Mouse (Mus musculus): ENCODE results near the gene Nxn. TPM values are rescaled to one million over a fixed set of nuclear protein-coding genes. Genes with fewer than 3 reads are reported as not detected.

Nxn gene
- total and polyA plus RNA-seq, 3 experiments, result 4.4 to 5.0 (median 4.8) TPM

DNA sequence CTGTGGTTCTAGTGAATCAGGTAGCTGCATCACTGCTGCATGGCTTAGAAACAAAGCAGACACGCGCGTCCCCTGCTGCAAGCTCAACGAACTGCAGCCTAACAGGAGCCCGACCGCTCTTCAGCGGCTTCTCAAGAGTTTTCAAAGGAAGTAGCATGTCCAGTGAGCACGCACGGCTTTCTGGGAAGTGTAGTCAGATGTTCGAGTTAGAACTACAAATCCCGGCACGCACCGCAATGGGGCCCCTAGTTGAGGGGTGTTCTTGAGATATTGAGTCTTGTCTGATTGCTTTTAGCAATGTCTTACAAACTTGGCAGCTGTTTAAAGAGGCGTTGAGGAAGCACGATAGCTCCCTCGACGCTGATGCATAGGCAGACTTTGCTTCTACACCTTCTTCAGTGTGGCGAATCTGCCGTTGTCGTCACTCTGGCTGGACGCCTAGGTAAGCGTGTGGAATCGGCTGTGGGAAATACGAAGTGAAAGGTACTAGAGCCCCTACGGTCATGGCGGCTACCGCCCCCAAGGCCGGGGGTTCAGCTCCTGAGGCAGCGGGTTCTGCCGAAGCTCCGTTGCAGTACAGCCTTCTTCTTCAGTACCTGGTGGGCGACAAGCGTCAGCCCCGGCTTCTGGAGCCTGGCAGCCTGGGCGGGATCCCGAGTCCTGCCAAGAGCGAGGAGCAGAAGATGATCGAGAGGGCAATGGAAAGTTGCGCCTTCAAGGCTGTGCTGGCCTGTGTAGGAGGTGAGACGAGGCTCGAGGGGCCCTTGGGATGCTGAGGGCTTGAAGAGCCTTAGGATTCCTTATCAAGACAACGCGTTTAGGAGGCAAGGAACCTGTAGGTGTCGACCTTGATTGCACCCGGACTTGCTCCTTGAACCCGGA, 8.0 kb upstream of the Nxn start, which contains the start of gene Timm22:
TSS of gene Timm22 (plus strand) at position 251 of the 882 bp plus-strand sequence.
- H3K27me3 ChIP-seq (ENCODE audit: insufficient read depth, low read length), result peaks cover 11% of the 10 kb centered on the region; the same call in 1 of the 2 replicates
- peaks cover 27% of the 10 kb centered on the region for H3K4me1 ChIP-seq (ENCODE audit: insufficient read depth, low read depth, low read length)
- TF ChIP-seq TAL1 (conservative IDR thresholded peaks at IDR 0.05; ENCODE audit: low read depth, low read length) (no peak), CTCF (IDR thresholded peaks at IDR 0.05; ENCODE audit: low read depth, low read length) (peak; percentile 97), GATA1 (IDR thresholded peaks at IDR 0.05; ENCODE audit: borderline replicate concordance, low read length) (no peak), GATA2 (IDR thresholded peaks at IDR 0.05; ENCODE audit: borderline replicate concordance, low read depth, low read length) (no peak), POLR2AphosphoS5 (IDR thresholded peaks at IDR 0.05; ENCODE audit: insufficient replicate concordance, low read depth, low read length) (no peak)
- no peaks in the 10 kb centered on the region for H3K9me3 ChIP-seq (replicated peaks)
- ATAC-seq (ENCODE audit: extremely low read depth, insufficient number of reproducible peaks, low FRiP score, poor library complexity, severe bottlenecking) (peak; percentile 95), DNase-seq (ENCODE audit: low spot score) (peak; percentile 87)
- H3K36me3 ChIP-seq (replicated peaks), result peaks cover 29% of the 10 kb centered on the region
- H3K4me3 ChIP-seq (ENCODE audit: low read depth, low read length), result peak within 1 kb of the TSS; percentile 88

DNA sequence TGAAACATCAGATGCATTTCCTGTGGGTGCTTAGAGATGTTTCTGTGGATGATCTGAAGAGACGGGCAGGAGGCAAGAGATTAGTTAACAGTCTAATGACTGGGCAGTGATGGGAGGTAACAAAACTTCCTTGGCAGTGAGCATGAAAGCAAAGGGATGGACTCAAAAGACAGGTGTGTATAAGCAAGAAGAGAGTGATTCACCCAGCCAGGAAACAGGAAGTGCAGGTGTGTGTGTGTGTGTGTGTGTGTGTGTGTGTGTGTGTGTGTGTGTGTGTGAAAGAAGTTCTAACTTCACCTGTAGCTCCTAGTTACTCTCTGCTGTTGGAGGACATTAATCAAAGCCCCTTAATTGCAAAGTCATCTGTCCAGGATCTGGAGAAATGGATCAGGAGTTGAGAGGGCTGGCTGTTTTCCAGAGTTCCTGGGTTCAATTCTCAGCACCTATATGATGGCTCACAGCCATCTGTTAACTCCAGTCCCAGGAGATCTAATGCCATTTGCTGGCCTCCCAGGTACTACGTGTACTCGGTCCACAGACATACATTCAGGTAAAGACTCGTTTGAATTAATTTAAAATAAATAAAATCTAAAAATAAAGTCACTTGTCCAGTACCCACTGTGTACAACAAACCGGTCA, 6.8 kb upstream of the Nxn start:
- H3K4me1 ChIP-seq (ENCODE audit: insufficient read depth, low read depth, low read length), result peaks cover 29% of the 10 kb centered on the region
- TF ChIP-seq POLR2AphosphoS5 (IDR thresholded peaks at IDR 0.05; ENCODE audit: insufficient replicate concordance, low read depth, low read length), result no peak
- TF ChIP-seq GATA1 (IDR thresholded peaks at IDR 0.05; ENCODE audit: borderline replicate concordance, low read length), result no peak
- no peak for TF ChIP-seq TAL1 (conservative IDR thresholded peaks at IDR 0.05; ENCODE audit: low read depth, low read length)
- no peak for TF ChIP-seq CTCF (IDR thresholded peaks at IDR 0.05; ENCODE audit: low read depth, low read length)
- TF ChIP-seq GATA2 (IDR thresholded peaks at IDR 0.05; ENCODE audit: borderline replicate concordance, low read depth, low read length), result no peak
- H3K4me3 ChIP-seq (ENCODE audit: low read depth, low read length), result no peak overlapping the region
- H3K9me3 ChIP-seq (replicated peaks), result no peaks in the 10 kb centered on the region
- H3K36me3 ChIP-seq (replicated peaks), result peaks cover 19% of the 10 kb centered on the region
- DNase-seq (ENCODE audit: low spot score), result no peak
- no peak for ATAC-seq (ENCODE audit: extremely low read depth, insufficient number of reproducible peaks, low FRiP score, poor library complexity, severe bottlenecking)
- H3K27me3 ChIP-seq (ENCODE audit: insufficient read depth, low read length), result peaks cover 16% of the 10 kb centered on the region

GRCm38 (mm10) chr11:76405113-76405512, 6.2 kb upstream of the Nxn start:
- ATAC-seq (ENCODE audit: extremely low read depth, insufficient number of reproducible peaks, low FRiP score, poor library complexity, severe bottlenecking) (no peak), DNase-seq (ENCODE audit: low spot score) (no peak)
- peaks cover 33% of the 10 kb centered on the region for H3K4me1 ChIP-seq (ENCODE audit: insufficient read depth, low read depth, low read length)
- H3K9me3 ChIP-seq (replicated peaks), result no peaks in the 10 kb centered on the region
- no peak overlapping the region for H3K4me3 ChIP-seq (ENCODE audit: low read depth, low read length)
- TF ChIP-seq POLR2AphosphoS5 (IDR thresholded peaks at IDR 0.05; ENCODE audit: insufficient replicate concordance, low read depth, low read length) (no peak), TAL1 (conservative IDR thresholded peaks at IDR 0.05; ENCODE audit: low read depth, low read length) (no peak), CTCF (IDR thresholded peaks at IDR 0.05; ENCODE audit: low read depth, low read length) (no peak), GATA2 (IDR thresholded peaks at IDR 0.05; ENCODE audit: borderline replicate concordance, low read depth, low read length) (no peak), GATA1 (IDR thresholded peaks at IDR 0.05; ENCODE audit: borderline replicate concordance, low read length) (no peak)
- H3K36me3 ChIP-seq (replicated peaks), result peaks cover 17% of the 10 kb centered on the region
- peaks cover 19% of the 10 kb centered on the region for H3K27me3 ChIP-seq (ENCODE audit: insufficient read depth, low read length)

DNA sequence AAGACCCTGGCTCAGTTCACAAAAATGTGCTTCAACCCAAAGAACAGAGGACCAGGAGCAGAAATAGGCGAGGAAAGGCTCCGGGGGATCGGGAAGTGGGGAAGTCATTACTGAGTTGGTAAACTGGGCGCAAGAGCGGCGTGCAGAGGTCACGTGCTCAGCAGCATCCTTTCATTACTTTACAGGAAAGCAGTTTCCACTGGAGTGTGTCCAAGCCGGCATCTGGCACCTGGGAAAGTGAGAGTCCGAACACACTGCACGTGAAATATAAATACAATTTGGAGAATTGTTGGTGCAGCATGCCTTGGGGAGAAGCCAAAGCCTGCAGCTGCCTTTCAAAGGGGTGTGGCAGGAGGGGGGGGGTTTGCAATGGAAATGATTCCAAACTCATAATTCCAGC, 2.5 kb upstream of the Nxn start:
- H3K9me3 ChIP-seq (replicated peaks), result no peaks in the 10 kb centered on the region
- H3K27me3 ChIP-seq (ENCODE audit: insufficient read depth, low read length), result peaks cover 26% of the 10 kb centered on the region
- no peak for TF ChIP-seq TAL1 (conservative IDR thresholded peaks at IDR 0.05; ENCODE audit: low read depth, low read length)
- no peak for TF ChIP-seq CTCF (IDR thresholded peaks at IDR 0.05; ENCODE audit: low read depth, low read length)
- no peak for TF ChIP-seq GATA1 (IDR thresholded peaks at IDR 0.05; ENCODE audit: borderline replicate concordance, low read length)
- TF ChIP-seq POLR2AphosphoS5 (IDR thresholded peaks at IDR 0.05; ENCODE audit: insufficient replicate concordance, low read depth, low read length), result no peak
- peaks cover 39% of the 10 kb centered on the region for H3K4me1 ChIP-seq (ENCODE audit: insufficient read depth, low read depth, low read length)
- no peak overlapping the region for H3K4me3 ChIP-seq (ENCODE audit: low read depth, low read length)
- no peak for ATAC-seq (ENCODE audit: extremely low read depth, insufficient number of reproducible peaks, low FRiP score, poor library complexity, severe bottlenecking)
- DNase-seq (ENCODE audit: low spot score), result no peak
- no peaks in the 10 kb centered on the region for H3K36me3 ChIP-seq (replicated peaks)

DNA sequence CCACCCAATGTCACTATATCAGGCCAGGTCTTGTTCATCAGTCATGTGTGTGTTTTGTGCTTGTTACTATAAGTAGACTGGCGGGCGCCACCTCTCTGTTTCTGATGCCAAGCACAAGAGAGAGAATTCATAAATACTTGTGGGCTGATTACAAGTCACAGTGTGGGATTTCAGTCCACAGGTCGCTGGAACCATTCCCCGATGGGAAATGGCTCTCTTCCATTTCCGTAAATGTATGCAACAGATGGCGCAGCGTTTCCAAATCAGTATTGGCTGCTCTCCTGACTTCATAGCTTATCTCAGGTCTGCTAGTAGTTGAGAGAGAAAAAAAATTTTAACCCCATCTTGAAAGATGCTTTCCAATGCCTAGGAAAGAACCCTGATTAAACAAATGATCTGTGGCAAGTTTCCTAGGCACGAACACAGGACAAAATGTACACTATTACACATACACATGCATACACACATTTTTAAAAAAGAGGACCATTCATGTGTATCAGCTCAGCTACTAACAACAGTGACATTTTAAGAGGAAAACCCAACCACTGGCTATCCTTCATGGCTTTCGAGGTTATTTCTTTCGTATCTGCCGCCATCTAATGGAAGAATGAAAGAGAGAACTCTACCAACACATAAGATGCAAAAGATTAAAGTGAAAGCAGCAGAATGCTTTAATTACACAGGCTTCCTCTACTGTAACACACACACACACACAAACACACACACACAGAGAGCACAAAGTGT, 819 bp upstream of the Nxn start:
- Histone ChIP-seq H3K27me3 (ENCODE audit: insufficient read depth, low read length) (peaks cover 26% of the 10 kb centered on the region), H3K4me3 (ENCODE audit: low read depth, low read length) (peak overlapping the region; percentile 80; the same call in 1 of the 2 replicates), H3K4me1 (ENCODE audit: insufficient read depth, low read depth, low read length) (peaks cover 32% of the 10 kb centered on the region), H3K36me3 (replicated peaks) (no peaks in the 10 kb centered on the region), H3K9me3 (replicated peaks) (no peaks in the 10 kb centered on the region)
- no peak for DNase-seq (ENCODE audit: low spot score)
- no peak for ATAC-seq (ENCODE audit: extremely low read depth, insufficient number of reproducible peaks, low FRiP score, poor library complexity, severe bottlenecking)
- no peak for TF ChIP-seq GATA1 (IDR thresholded peaks at IDR 0.05; ENCODE audit: borderline replicate concordance, low read length)
- no peak for TF ChIP-seq GATA2 (IDR thresholded peaks at IDR 0.05; ENCODE audit: borderline replicate concordance, low read depth, low read length)
- TF ChIP-seq CTCF (IDR thresholded peaks at IDR 0.05; ENCODE audit: low read depth, low read length), result no peak
- no peak for TF ChIP-seq TAL1 (conservative IDR thresholded peaks at IDR 0.05; ENCODE audit: low read depth, low read length)
- no peak for TF ChIP-seq POLR2AphosphoS5 (IDR thresholded peaks at IDR 0.05; ENCODE audit: insufficient replicate concordance, low read depth, low read length)
